Mouse (Mus musculus) lung, postnatal 10 days (tissue): Measurements from ENCODE around the gene Ofcc1.

Experiments used
- DNase-seq: peaks from one replicate; pipeline ENCODE4 v3.0.0; 2021

Gene Ofcc1

GRCm38 (mm10) chr13:40361288-40361687 is at the start of gene Ofcc1:
Gene Ofcc1, minus strand, starts transcription at chr13:40361450.
- peak; percentile 42 for DNase-seq

GRCm38 (mm10) chr13:40390120-40390519 is 28.9 kb upstream of the Ofcc1 start:
- no peak for DNase-seq

- no peak for DNase-seq
These were observed 26.2 kb upstream of the Ofcc1 start for GRCm38 (mm10) chr13:40387446-40387845.

- no peak for DNase-seq
These were observed 23.7 kb upstream of the Ofcc1 start for GRCm38 (mm10) chr13:40384962-40385361.

GRCm38 (mm10) chr13:40376773-40377172 is 15.5 kb upstream of the Ofcc1 start:
- DNase-seq: no peak

GRCm38 (mm10) chr13:40366762-40367161 is 5.5 kb upstream of the Ofcc1 start:
- no peak for DNase-seq

GRCm38 (mm10) chr13:40364855-40365254 is 3.6 kb upstream of the Ofcc1 start:
- no peak for DNase-seq

- DNase-seq: no peak
These were observed 558 bp downstream of the Ofcc1 start for GRCm38 (mm10) chr13:40360692-40361091.

- no peak for DNase-seq
These were observed 14.2 kb downstream of the Ofcc1 start for GRCm38 (mm10) chr13:40347045-40347444.

GRCm38 (mm10) chr13:40323301-40323700 is 37.9 kb downstream of the Ofcc1 start:
- DNase-seq: no peak

GRCm38 (mm10) chr13:40320814-40321525 is 40.3 kb downstream of the Ofcc1 start:
- no peak for DNase-seq

- no peak for DNase-seq
These were observed 43.5 kb downstream of the Ofcc1 start for GRCm38 (mm10) chr13:40317731-40318130.

- no peak for DNase-seq
These were observed 46.0 kb downstream of the Ofcc1 start for GRCm38 (mm10) chr13:40315158-40315792.

GRCm38 (mm10) chr13:40292891-40293290 is 68.4 kb downstream of the Ofcc1 start:
- no peak for DNase-seq

GRCm38 (mm10) chr13:40290846-40291245 is 70.4 kb downstream of the Ofcc1 start:
- DNase-seq: no peak

- DNase-seq: no peak
These were observed 72.6 kb downstream of the Ofcc1 start for GRCm38 (mm10) chr13:40288650-40289049.

- DNase-seq: no peak
These were observed 73.8 kb downstream of the Ofcc1 start for GRCm38 (mm10) chr13:40287266-40288002.

- peak; percentile 23 for DNase-seq
These were observed 75.9 kb downstream of the Ofcc1 start for GRCm38 (mm10) chr13:40285234-40285791.

- no peak for DNase-seq
These were observed 80.6 kb downstream of the Ofcc1 start for GRCm38 (mm10) chr13:40280616-40281015.

- DNase-seq: no peak
These were observed 93.7 kb downstream of the Ofcc1 start for GRCm38 (mm10) chr13:40267546-40267945.

GRCm38 (mm10) chr13:40263087-40263807 is 98.0 kb downstream of the Ofcc1 start:
- DNase-seq: no peak

- DNase-seq: no peak
These were observed 102.5 kb downstream of the Ofcc1 start for GRCm38 (mm10) chr13:40258757-40259156.

GRCm38 (mm10) chr13:40243821-40244220 is 117.4 kb downstream of the Ofcc1 start:
- DNase-seq: peak; percentile 6
